Mouse (Mus musculus) adrenal gland, adult 18-20 months (tissue): ENCODE results near the gene Ifnlr1. TPM values are rescaled to one million over a fixed set of nuclear protein-coding genes. Genes with fewer than 3 reads are reported as not detected.
"Not testable (repeated sequence)": the region's sequence is repeated elsewhere in the genome, so short reads cannot be mapped to it uniquely, and the experiment has no call there.

ENCODE experiments used
- DNase-seq, 2 experiments: peaks; one replicate each; pipeline ENCODE4 v3.0.0; 2021 to 2022; ENCODE audit warnings: low spot score in 2 of 2
- long read RNA-seq, 2 experiments: library from polyadenylated mRNA; stranded (forward); transcript quantifications; one replicate each; pipeline ENCODE4 v2.0.0; 2021
- total RNA-seq, 2 experiments: library from RNA; stranded (reverse); gene quantifications; 1 replicate in 1 of 2; 2 replicates in 1 of 2; pipeline ENCODE4 v1.2.3; 2021

Ifnlr1 gene
- total RNA-seq: under 1 TPM; 0.10 to 0.19 TPM
- long read RNA-seq, experiment 1: 0 reads
- long read RNA-seq, experiment 2: 0 reads

DNA sequence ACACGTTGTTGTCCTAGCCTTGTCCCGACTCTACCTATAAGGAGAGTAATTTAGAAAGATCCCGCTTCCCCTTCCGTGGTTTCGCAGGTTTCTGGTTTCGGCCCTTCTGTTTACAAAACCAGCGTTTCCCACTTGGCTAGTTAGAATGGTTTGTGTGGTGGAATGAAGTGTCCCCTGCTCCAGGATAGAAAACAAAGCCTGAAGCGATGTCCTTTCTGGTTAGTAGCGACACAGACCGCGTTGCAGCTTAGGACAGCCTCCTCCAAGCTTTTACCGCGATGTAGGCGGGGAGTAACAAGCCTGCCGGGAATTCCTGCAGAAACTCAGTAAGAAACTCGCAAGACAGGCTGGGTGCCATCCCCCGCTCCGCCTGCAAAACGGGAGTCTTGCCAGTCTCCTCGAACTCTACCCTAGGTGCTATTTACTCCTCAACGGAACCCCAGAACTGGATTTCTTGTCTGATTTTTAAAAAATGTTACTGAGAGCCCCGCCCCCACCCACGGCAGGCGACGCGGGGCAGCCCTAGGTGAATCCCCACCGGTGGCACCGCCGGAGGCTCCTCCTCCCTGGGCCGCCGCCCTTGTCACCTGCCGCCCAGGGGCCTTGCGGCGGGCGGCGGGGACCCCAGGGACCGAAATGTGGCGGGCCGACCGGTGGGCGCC, at the start of gene Ifnlr1:
TSS of gene Ifnlr1 (plus strand) at position 382 of the 662 bp plus-strand sequence.
- DNase-seq: peak in 1 of 2 experiments; percentile 22

DNA sequence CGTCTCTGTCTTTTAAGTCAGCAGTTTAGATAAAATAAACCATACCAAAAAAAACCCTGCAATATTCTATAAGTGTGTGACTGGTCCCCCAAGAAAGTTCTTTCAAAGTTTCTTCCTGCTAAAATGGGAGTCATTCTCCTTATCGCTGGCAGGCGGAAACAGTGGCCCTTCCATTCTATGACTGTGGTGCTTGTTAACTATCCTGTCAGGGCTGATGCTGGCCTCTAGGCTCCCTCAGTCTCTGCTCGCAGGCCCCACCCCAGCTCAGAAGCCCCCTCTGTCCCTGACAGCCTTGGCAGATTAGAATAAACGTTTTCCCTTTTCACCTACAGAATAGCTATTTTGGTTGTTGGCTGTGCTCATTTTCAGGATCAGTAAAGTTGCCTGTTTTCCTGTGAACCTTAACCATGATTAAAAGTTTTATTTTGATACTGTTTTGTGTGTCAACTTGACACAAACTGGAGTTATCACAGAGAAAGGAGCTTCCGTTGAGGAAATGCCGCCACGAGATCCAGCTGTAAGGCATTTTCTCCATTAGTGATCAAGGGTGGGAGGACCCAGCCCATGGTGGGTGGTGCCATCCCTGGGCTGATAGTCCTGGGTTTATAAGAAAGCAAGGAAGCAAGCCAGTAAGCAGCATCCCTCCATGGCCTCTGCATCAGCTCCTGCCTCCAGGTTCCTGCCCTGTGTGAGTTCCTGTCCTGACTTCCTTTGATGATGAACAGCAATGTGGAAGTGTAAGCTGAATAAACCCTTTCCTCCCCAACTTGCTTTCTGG, 44.6 kb upstream of the Ifnlr1 start:
- DNase-seq: not testable (repeated sequence)

DNA sequence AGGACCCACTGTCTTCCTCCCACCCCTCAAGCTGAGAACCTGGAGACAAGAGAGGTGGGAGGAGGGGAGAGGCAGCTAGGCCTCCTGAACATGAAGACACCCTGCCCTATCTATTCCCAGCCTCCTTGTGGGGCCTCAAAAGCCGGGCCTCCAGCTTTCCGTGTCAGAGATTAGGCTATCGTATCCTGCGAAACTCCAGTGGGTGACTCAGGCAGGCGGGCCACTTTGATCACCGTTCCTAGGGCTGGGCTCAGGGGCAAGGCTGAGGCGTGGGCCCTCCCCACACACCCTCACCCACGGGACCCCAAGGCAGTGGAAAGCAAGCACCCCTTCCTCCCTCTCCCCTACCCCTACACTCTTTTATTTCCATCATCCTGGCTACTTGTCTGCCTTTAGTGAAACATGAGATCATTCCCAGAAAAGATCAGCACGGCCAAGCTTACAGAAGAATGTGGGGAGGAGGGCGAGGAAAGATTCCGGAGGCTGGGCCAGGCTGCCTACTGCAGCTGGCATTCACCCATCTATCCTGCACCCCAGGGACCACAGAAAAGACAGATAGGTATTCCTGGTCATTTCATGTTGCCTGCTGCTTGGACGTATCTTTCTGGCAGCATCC, 41.0 kb upstream of the Ifnlr1 start:
- no peak for DNase-seq

DNA sequence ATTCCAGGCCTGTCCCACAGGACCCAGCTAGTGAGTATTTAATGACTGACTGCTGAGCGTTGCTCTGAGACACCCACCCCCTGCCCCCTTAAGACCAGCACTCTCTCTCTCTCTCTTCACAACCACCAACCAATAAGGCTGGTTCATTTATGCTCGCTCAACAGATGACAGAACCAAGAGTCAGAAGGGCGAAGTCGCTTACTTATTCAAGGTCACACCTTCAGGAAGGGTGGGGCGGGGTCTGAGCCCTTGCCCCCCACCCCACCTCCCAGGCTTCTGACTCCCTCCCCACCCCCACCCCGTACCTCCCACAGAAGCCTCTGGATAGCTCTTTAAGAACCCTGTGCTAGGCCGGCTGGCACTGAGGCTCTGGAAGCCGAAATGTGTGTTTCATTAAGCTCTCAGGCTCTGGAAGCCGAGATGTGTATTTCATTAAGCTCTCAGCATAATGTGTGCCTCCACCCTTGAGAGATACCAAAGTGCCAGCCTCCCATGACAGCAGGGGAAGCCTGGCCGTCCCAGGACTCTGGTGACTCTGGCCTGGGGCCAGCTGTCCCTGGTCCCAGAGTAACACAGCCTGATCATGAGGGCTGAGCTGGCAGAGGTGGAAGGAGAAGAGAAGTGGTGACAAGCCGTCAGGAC, 33.0 kb upstream of the Ifnlr1 start:
- no peak for DNase-seq

DNA sequence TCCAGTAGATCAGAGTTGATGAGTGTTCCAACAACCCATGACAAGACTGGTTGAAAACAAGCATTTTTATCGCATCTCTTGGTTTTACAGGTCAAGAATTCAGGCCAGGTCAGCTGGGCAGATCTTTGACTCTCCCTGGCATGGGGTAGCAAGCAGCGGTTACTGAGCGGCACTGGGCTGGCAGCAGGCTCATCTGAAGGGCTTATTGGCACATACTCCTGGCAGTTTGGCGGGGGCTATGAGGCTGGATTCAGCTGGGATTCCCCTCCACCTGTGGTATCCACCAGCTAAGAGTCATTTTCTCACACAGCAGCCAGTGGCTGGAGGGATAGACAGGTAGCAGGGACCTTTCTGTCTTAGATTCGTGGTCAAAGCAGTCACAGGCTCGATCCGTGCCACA, 32.1 kb upstream of the Ifnlr1 start:
- DNase-seq: no peak

DNA sequence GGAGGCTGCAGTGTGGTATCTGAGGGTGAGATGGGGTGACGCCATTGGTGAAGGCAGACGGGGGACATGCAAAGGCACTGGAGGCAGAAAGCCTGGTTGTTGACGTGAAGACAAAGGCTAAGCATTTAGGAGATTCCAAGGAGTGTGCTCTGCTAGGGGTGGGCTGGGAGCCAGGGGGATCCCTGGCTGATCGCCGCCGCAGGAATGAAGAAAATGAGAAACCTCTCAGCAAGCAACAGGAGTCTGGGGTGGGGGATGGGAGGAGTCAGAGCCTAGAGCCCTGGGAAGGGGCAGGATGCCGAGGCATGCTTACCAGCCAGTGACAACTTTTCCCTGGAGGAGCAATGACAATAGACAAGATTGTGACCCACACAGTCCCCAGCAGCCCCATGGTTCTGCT, 30.6 kb upstream of the Ifnlr1 start:
- DNase-seq: no peak

DNA sequence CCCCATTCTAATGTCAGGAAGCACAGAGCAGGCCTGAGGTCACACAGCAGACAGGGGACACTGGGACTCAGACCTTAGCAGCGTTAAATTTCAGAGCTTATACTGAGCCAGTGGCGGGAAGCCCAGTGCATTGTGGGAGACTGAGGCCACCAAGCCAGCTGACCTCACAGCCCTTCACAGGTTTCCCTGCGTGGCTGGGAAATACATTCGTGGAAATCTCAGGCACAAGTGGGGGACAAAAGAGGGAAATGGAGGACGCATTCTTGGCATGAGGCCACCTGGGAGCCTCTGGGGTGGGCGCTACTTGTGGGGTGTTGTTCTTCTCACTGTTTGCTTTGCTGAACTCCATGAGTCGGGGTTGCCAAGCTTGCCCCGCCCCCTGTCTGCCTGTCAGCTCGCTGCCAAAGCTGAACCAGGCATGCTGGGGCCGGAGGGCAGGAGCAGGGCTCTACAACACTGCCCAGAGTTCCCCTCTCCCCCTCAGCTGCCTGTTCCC, 29.9 kb upstream of the Ifnlr1 start:
- DNase-seq: no peak

DNA sequence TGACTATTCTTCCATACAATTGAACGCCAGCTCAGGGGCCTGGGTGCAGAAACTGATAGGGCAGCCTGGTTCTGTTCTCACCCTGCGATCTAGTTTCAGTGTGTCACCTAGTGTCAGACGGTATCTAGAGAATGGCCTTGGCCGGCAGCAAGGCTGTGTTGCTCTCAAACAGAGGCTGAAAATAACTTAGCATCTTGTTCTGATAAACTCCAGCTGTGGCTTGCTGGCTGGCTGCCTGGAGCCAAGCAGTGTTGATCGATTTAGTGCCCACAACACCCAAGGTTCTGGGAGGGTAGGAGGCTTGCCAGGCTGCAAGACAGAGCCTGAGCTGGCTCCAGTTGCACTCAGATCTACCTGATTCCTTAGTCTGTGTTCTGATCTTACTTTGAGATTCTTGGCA, 27.6 kb upstream of the Ifnlr1 start:
- DNase-seq: no peak

DNA sequence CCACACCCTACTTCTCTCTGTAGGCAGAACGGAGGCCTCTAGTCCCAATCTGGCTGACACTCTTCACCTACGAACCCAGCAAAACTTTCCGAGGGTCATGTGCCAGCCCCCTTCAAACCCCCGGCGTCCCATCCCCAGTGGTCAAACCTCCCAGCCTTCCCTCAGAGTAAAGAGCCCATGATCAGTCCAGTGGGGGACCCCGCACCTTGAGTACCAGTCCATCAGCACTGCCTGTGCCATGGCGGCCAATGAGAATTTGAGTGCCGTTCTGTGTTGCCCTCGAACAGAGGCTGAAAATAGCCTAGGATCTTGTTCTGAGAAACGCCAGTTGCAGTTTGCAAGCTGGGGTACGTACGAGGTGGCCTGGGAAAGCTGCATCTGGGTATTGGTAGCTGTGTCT, 27.2 kb upstream of the Ifnlr1 start:
- DNase-seq: no peak

DNA sequence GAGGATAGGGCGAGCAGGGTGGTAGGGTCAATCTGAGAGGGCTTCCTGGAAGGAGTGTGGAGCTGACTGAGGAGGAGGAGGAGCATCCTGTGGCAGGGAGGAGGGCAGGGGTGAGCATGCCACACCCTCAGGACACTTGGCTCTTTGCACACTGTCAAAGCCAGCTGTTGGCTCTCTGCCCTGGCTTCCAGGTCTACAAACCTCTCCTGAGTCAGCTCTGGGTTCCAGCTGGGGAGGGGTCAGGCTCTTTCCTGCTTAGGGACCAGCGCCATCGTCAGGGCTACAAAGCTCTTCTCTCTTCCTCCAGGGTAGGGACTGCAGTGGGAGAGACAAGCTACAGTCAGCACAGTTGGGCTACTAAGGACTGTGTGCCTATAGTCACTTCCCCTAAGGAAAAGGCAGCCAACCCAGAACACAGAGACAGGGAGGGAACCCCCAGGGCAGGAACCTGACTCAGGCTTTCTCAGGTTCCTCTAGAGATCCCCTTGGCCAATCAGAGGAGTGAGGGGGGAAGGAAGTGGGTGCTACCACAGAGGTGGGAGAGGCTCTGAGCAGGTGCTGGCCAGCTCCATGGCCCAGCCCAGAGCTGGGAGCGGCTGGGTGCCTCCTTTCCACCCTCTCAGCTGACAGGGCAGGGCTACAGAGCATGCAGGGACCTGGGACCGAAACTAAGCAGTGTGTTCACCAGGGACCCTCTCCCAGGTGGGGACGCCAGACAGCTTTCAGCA, 24.8 kb upstream of the Ifnlr1 start:
- DNase-seq: no peak

DNA sequence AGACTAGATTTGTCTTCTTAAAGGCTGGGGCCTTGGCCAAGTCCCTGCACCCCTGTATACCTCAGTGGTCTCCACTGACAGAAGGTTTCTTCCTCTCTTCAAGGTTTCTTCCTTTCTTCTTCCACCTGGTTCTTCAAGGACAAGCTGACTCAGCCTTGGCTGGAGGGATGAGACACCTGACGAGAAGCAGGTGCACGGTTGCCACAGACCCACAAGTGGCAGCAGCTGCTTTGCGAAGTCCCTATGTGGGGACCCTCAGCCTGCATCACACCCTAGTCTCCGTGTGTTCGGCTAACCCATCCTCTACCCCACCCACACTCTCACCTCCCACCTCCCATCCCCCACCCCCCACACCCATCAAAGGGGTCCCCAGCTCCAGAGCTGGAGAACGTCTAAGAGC, 24.1 kb upstream of the Ifnlr1 start:
- no peak for DNase-seq

DNA sequence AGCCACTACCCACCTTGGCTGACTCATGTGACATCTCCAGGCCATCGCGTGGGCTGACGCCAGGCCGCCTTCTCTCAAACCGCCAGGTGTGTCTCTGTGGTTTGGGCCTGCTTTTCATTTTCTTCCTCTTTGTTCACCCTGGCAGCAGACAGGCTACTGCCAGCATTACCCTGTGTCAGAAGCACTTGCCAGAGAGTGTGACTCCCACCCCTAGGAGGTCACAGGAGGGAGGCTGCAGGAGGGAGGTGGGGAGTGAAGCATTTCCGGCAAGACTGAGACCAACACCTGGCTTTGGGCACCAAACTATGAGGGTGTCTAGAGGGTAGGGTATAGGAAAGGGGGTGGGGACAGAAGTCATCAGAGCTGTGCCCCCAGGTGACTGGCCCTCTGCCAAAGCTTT, 21.4 kb upstream of the Ifnlr1 start:
- DNase-seq: no peak

DNA sequence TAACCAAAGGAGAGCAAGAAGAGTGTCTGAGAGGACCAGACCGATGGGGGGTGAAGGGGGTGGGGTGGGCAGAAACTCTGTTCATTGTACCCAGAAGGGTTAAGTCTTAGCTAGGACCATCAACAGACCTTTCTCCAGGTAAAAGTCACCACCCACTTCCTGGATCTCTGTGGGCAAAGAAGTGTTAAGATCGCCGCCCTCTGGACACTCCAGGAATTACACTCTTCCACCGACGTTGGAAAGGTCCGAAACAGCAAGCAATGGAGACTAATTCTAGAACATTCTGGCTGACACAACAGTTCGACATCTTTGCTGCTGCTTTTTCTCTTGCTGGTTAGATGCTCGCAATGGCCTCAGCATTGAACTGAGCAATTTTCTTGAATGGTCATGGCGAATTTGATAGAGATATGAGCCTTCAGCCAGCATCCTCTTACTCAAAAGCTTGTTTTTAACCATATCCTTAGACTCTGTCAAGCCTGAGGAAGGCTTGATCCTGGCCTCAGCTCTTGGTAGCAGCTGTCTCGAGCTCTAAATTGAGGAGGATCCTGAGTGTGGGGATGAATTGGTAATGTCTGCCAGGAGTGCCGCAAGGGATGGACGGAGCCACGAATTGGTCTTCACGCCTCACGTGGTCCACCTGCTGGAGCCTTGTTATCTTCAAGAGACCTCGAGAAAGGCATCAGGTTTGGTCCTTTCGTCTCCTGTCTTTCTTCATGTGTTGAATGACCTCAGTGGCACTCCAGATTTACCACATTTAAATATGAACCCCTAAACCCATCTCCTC, 19.7 kb upstream of the Ifnlr1 start:
- DNase-seq: peak; percentile 18 to 41

DNA sequence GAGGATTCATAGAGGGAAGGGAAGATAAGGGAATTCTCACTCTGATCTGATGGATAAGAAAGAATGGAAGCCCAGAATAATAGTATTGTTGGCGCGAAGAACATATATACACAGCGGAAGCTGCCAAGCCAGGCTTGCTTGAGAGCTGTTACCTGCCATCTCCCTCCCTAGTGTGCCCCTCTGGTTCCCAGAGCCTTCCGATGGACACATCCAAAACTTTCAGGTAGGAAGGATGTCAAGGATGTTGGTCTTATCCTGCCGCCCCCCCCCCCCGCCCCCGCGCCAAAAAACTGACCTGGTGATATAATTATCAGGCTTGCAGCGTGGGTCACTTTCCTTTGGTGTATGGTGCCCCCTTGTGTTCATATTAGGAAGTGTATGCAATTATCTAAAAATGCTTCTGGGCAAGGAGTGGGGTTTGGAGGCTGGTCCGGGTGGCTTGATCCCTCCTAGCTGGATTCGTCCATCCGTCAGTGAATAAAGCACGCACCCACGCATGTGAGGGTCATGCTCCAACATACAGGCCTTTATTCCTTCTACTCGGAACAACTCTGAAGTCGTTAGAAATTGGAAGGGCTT, 18.7 kb upstream of the Ifnlr1 start:
- DNase-seq: peak in 1 of 2 experiments; percentile 36

DNA sequence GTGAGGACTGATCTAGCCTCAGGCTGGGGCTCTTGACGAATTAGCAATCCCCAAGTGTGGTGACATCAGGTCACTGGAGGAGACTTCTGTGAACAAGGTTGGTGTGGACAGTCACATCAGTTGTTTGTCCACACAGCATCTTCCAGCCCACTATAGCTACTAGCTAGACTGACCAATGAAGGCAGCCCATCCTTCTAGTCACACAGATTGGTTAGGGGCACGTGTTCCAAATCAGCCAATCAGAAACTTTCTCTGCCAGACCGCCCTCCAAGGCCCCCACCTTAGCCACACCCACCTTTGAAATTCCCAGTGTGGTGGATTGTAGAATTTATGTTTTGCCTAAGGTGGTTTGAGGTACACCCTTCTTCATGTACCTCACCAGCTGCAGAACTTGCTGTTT, 12.6 kb upstream of the Ifnlr1 start:
- no peak for DNase-seq

DNA sequence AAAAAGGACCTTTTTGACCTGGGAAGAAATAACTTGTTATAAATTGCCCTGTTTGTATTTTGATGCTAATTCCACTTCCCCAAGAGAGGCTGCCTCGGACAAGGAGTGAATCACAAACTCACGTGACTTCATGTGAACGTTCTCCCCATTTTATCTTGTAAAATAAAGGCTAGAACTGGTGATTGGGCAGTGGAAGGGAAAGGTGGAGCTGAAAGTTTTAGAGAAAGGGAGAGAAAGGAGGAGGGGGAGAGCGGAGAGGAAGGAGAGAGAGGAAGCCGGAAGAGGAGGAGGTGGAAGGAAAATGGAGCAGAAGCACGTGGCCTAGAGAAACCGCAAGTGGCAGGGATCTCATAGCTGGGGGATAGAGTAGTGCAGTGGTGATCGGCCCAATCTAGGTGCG, 11.1 kb upstream of the Ifnlr1 start:
- DNase-seq: no peak

DNA sequence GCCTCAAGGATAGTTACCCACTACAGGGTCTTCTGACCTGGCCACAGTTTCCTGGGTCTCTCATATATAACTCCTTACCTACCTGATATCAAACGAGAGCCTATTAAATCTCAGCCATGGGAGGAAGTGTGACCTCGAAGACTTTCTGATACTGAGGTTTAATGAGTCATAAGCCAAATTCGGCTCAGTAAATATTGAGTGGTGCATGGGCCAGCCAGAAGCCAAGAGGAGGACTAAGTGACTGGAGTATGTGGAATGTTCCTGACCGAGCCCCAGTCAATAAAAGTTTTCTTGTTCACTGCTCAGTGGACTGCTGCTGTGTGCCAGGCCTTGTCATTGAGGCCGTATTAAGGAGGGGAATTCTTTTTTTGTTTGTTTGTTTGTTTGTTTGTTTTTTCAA, 9.6 kb upstream of the Ifnlr1 start:
- no peak for DNase-seq

DNA sequence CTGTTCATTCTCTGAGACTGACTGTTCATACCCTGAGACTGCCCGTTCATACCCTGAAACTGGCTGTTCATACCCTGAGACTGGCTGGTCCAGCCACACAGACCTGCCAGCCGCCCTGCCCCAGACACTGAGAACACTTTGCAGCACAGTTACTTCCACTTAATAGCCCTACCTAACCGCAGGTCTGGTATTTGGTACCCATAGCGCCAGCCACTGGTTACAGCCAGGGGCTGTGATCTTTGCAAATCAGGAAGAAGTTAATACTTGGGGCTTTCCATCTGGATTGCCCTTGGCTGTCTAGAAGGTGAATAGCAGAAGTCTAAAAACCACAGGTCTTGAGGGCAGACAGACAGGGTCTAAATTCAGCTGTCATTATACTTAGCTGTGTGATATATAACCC, 6.8 kb upstream of the Ifnlr1 start:
- no peak for DNase-seq

DNA sequence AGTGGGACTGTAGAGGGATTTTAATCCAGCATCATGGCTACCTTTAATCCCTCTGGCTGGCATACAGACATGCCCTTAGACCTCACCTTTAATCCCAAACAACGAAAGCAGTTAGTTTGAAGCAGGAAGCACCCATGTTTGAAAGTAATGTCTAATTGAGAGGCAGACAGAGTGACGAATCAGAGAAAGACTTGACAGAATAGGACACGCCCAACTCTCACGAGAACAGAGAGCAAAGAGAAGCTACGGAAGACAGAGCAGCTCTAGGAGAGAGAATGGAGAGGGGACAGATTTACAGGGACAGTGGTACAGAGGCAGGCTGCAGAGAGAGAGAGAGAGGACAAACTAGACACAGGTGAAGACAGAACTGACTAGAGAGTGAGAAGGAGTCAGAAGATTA, 4.3 kb upstream of the Ifnlr1 start:
- DNase-seq: no peak

DNA sequence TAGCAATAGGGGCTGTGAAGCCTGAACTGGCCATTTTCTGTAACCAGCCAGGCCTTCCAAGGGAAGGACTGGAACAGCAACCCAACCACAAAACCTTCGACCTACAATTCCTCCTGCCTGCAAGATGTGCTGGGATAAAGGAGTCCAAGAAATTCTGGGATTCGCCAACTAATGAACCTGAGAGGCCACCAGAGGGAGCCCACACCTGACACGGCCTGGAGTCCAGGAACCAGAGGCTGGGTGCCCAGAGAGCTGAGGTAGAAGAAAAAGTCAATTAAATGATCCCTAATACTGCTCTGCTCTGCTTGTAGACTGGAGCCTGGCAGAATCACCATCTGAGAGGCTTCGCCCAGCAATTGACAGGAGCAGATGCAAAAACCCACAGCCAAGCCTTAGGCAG, 2.5 kb upstream of the Ifnlr1 start:
- peak in 1 of 2 experiments; percentile 12 for DNase-seq
